Mouse (Mus musculus): ENCODE results near the gene Trpm7. TPM values are rescaled to one million over a fixed set of nuclear protein-coding genes. Genes with fewer than 3 reads are reported as not detected.

Gene Trpm7
- polyA plus RNA-seq, 1 experiment = 83.3 TPM

GRCm38 (mm10) chr2:126759351-126759750 lies 116.7 kb downstream of the Trpm7 start:
- no peaks in the 10 kb centered on the region for H3K4me1 ChIP-seq (ENCODE audit: control insufficient read depth, insufficient read depth, low read length)
- H3K9me3 ChIP-seq (replicated peaks; ENCODE audit: control insufficient read depth, insufficient read depth, low read length, poor library complexity, severe bottlenecking) = no peaks in the 10 kb centered on the region
- no peak overlapping the region for H3K27ac ChIP-seq (ENCODE audit: insufficient read depth, low read length)
- no peak overlapping the region for H3K9ac ChIP-seq (ENCODE audit: low read depth, poor library complexity, severe bottlenecking)
- H3K36me3 ChIP-seq (ENCODE audit: control insufficient read depth, insufficient read depth, low read length, poor library complexity, severe bottlenecking) = peaks cover 37% of the 10 kb centered on the region
- no peak overlapping the region for H3K4me3 ChIP-seq (ENCODE audit: low read depth, low read length)
- H3K27me3 ChIP-seq (ENCODE audit: control insufficient read depth, insufficient read depth, low read length, poor library complexity, severe bottlenecking) = no peaks in the 10 kb centered on the region
- TF ChIP-seq EP300 (IDR thresholded peaks at IDR 0.05; ENCODE audit: insufficient read depth, low read depth, low read length) (no peak), POLR2A (IDR thresholded peaks at IDR 0.05; ENCODE audit: insufficient read depth, low read length) (no peak), CTCF (IDR thresholded peaks at IDR 0.05; ENCODE audit: low read depth, low read length) (no peak)

GRCm38 (mm10) chr2:126755664-126756063 lies 120.4 kb downstream of the Trpm7 start:
- Histone ChIP-seq H3K36me3 (ENCODE audit: control insufficient read depth, insufficient read depth, low read length, poor library complexity, severe bottlenecking) (peaks cover 47% of the 10 kb centered on the region), H3K27me3 (ENCODE audit: control insufficient read depth, insufficient read depth, low read length, poor library complexity, severe bottlenecking) (no peaks in the 10 kb centered on the region), H3K4me1 (ENCODE audit: control insufficient read depth, insufficient read depth, low read length) (no peaks in the 10 kb centered on the region), H3K9ac (ENCODE audit: low read depth, poor library complexity, severe bottlenecking) (no peak overlapping the region), H3K27ac (ENCODE audit: insufficient read depth, low read length) (no peak overlapping the region), H3K4me3 (ENCODE audit: low read depth, low read length) (no peak overlapping the region), H3K9me3 (replicated peaks; ENCODE audit: control insufficient read depth, insufficient read depth, low read length, poor library complexity, severe bottlenecking) (no peaks in the 10 kb centered on the region)
- TF ChIP-seq EP300 (IDR thresholded peaks at IDR 0.05; ENCODE audit: insufficient read depth, low read depth, low read length) (no peak), CTCF (IDR thresholded peaks at IDR 0.05; ENCODE audit: low read depth, low read length) (no peak), POLR2A (IDR thresholded peaks at IDR 0.05; ENCODE audit: insufficient read depth, low read length) (no peak)

DNA sequence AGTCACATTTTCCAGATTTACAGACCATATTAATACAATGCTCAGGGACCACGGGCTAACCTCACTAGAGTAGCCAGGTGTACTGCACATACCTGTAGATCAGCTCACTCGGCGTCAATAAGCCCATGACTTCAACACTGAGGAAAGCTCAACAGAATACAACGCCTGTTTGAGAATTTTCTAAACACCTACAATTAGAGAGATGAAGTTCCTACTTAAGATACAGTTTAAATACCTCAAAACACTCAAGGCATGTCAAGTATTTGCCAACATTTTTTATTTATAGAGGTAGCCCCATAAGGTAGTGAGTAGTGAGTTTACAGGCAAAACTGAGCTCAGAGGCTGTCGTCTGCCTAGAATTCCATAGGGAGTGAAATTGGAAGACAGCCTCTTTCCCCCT lies 132.6 kb downstream of the Trpm7 start:
- TF ChIP-seq EP300 (IDR thresholded peaks at IDR 0.05; ENCODE audit: insufficient read depth, low read depth, low read length) = no peak
- no peak for TF ChIP-seq CTCF (IDR thresholded peaks at IDR 0.05; ENCODE audit: low read depth, low read length)
- no peak for TF ChIP-seq POLR2A (IDR thresholded peaks at IDR 0.05; ENCODE audit: insufficient read depth, low read length)
- no peak overlapping the region for H3K9ac ChIP-seq (ENCODE audit: low read depth, poor library complexity, severe bottlenecking)
- H3K4me1 ChIP-seq (ENCODE audit: control insufficient read depth, insufficient read depth, low read length) = no peaks in the 10 kb centered on the region
- H3K4me3 ChIP-seq (ENCODE audit: low read depth, low read length) = no peak overlapping the region
- no peaks in the 10 kb centered on the region for H3K9me3 ChIP-seq (replicated peaks; ENCODE audit: control insufficient read depth, insufficient read depth, low read length, poor library complexity, severe bottlenecking)
- peaks cover 27% of the 10 kb centered on the region for H3K36me3 ChIP-seq (ENCODE audit: control insufficient read depth, insufficient read depth, low read length, poor library complexity, severe bottlenecking)
- H3K27me3 ChIP-seq (ENCODE audit: control insufficient read depth, insufficient read depth, low read length, poor library complexity, severe bottlenecking) = no peaks in the 10 kb centered on the region
- H3K27ac ChIP-seq (ENCODE audit: insufficient read depth, low read length) = no peak overlapping the region

Other genes with a start within 250 kb of the Trpm7 start
- gene Gabpb1, start 199.9 kb downstream of the Trpm7 start, polyA plus RNA-seq (2011; ENCODE audit: insufficient read depth, insufficient read length, low read depth, missing spikeins) = 70.4 and 72.3 TPM in 2 replicates
- gene Usp8, start 168.9 kb downstream of the Trpm7 start, polyA plus RNA-seq (2011; ENCODE audit: insufficient read depth, insufficient read length, low read depth, missing spikeins) = 66.3 and 75.3 TPM in 2 replicates
- gene Usp50, start 92.8 kb downstream of the Trpm7 start, polyA plus RNA-seq (2011; ENCODE audit: insufficient read depth, insufficient read length, low read depth, missing spikeins) = 6.0 and 8.1 TPM in 2 replicates
- 18.9 and 22.4 TPM in 2 replicates for gene Sppl2a, start 57.0 kb upstream of the Trpm7 start, polyA plus RNA-seq (2011; ENCODE audit: insufficient read depth, insufficient read length, low read depth, missing spikeins)
- gene Ap4e1, start 132.5 kb upstream of the Trpm7 start, polyA plus RNA-seq (2011; ENCODE audit: insufficient read depth, insufficient read length, low read depth, missing spikeins) = 19.9 and 20.2 TPM in 2 replicates
- 14.8 and 18.3 TPM in 2 replicates for gene Blvra, start 194.4 kb upstream of the Trpm7 start, polyA plus RNA-seq (2011; ENCODE audit: insufficient read depth, insufficient read length, low read depth, missing spikeins)